Mouse (Mus musculus) forebrain, embryonic 14.5 days (tissue): ENCODE data around the gene P2ry2. TPM values are rescaled to one million over a fixed set of nuclear protein-coding genes. Genes with fewer than 3 reads are reported as not detected.

ENCODE experiments used
- ATAC-seq: fragments of 200-750 bp; cut with Nextera tagmentation; 2 replicates; pipeline ENCODE4 v1.8.0; 2017; ENCODE audit warnings: mild to moderate bottlenecking, moderate library complexity
- DNase-seq: peaks from one replicate; pipeline ENCODE4 v3.0.0-alpha.2; 2015; ENCODE audit warnings: low spot score
- H3K27ac ChIP-seq: fragments of 300-500 bp; sonication (generic); 2 replicates; pipeline ENCODE4 v1.5.1; 2014; ENCODE audit warnings: low read depth, mild to moderate bottlenecking, control low read depth, low read length, moderate library complexity
- H3K27me3 ChIP-seq: fragments of 300-500 bp; sonication (generic); replicated peaks from 2 replicates; pipeline ENCODE4 v1.6.1; 2014; ENCODE audit warnings: low read length, control low read depth, mixed read lengths; ENCODE audit not compliant: control insufficient read depth, insufficient read depth
- H3K36me3 ChIP-seq: fragments of 300-500 bp; sonication (generic); 2 replicates; pipeline ENCODE4 v1.6.1; 2014; ENCODE audit warnings: low read length, control low read depth; ENCODE audit not compliant: control insufficient read depth, insufficient read depth
- H3K4me1 ChIP-seq: fragments of 300-500 bp; sonication (generic); 2 replicates; pipeline ENCODE4 v1.6.1; 2014; ENCODE audit warnings: antibody characterized with exemption, low read length, control low read depth; ENCODE audit not compliant: control insufficient read depth, insufficient read depth
- H3K4me2 ChIP-seq: fragments of 300-500 bp; sonication (generic); 2 replicates; pipeline ENCODE4 v1.6.1; 2014; ENCODE audit warnings: mild to moderate bottlenecking, control low read depth, low read length
- H3K4me3 ChIP-seq: fragments of 300-500 bp; sonication (generic); 2 replicates; pipeline ENCODE4 v1.5.1; 2014; ENCODE audit warnings: low read depth, low read length, control low read depth
- H3K9ac ChIP-seq: fragments of 300-500 bp; sonication (generic); 2 replicates; pipeline ENCODE4 v1.6.1; 2014; ENCODE audit warnings: mild to moderate bottlenecking, low read length, control low read depth, moderate library complexity
- H3K9me3 ChIP-seq: fragments of 300-500 bp; sonication (generic); replicated peaks from 2 replicates; pipeline ENCODE4 v1.6.1; 2016; ENCODE audit warnings: low read length, control low read depth, mixed read lengths; ENCODE audit not compliant: control insufficient read depth
- WGBS: fragments of 180-500 bp; shearing (Covaris S2); extraction: QIAGEN DNeasy Blood & Tissue Kit; methylation state at CpG from one replicate; pipeline ENCODE4 v1.1.7; 2014; 5-methylcytosine and 5-hydroxymethylcytosine counted together
- polyA plus RNA-seq: library from polyadenylated mRNA; unstranded; fragments of >200 nt; fragmentation: Nextera tagmentation; extraction: Ambion mirVana; gene quantifications from 2 replicates; pipeline ENCODE4 v1.2.1, GENCODE M21; 2014

Gene P2ry2
- polyA plus RNA-seq, 1 experiment from 2014 or later = 0.08 TPM

DNA sequence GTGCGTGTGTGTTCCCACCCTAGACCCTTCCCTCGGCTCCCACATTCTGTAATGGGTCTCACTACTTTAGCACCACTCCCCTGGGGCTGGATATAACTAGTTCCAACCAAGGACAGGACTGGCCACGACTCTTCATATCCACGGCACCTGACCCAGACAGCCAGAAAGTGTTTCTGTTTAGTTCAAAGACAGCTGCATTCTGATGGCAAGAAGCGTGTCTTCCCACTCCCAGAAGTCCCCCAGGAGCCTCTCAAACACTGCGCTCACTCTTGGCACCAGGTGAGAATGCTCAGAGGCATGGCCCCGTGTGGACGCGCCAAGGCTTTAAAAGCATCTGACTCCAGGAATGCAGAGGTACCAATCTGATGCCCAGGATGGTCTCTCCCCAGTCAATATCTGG, 16.3 kb upstream of the P2ry2 start:
- H3K4me2 ChIP-seq = no peak overlapping the region
- 91% methylated on average over 9 of the region's 9 CpGs for WGBS
- H3K4me1 ChIP-seq = no peaks in the 10 kb centered on the region
- no peaks in the 10 kb centered on the region for H3K36me3 ChIP-seq
- ATAC-seq (no peak), DNase-seq (no peak)
- H3K27me3 ChIP-seq = no peaks in the 10 kb centered on the region
- no peaks in the 10 kb centered on the region for H3K9me3 ChIP-seq
- H3K9ac ChIP-seq = no peak overlapping the region
- H3K4me3 ChIP-seq = no peak overlapping the region
- no peak overlapping the region for H3K27ac ChIP-seq

DNA sequence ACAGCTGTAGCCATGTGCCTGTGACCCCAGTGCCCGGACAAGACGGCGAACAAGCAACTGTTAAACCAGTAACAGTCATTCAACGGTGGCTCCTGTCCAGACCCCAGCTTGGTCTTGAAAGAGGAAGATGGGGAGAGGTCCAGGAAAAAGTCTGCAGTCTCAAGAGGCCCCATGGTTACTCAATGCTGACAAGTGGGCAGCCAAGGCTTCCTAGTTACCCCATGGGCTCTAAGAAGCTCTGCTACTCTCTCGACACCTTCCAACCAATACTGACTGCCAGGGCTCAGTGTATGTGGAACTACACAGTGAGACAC, 15.7 kb upstream of the P2ry2 start:
- H3K27me3 ChIP-seq = no peaks in the 10 kb centered on the region
- DNase-seq (no peak), ATAC-seq (no peak)
- H3K9me3 ChIP-seq = no peaks in the 10 kb centered on the region
- no peaks in the 10 kb centered on the region for H3K36me3 ChIP-seq
- WGBS = 97% methylated on average over 5 of the region's 5 CpGs
- no peak overlapping the region for H3K4me2 ChIP-seq
- H3K4me3 ChIP-seq = no peak overlapping the region
- H3K27ac ChIP-seq = no peak overlapping the region
- H3K9ac ChIP-seq = no peak overlapping the region
- no peaks in the 10 kb centered on the region for H3K4me1 ChIP-seq

GRCm38 (mm10) chr7:101027623-101028443, 15.2 kb upstream of the P2ry2 start:
- WGBS = 88% methylated on average over 10 of the region's 10 CpGs
- Histone ChIP-seq H3K4me2 (no peak overlapping the region), H3K27me3 (no peaks in the 10 kb centered on the region), H3K27ac (no peak overlapping the region), H3K9me3 (no peaks in the 10 kb centered on the region), H3K4me1 (no peaks in the 10 kb centered on the region), H3K36me3 (no peaks in the 10 kb centered on the region), H3K9ac (no peak overlapping the region), H3K4me3 (no peak overlapping the region)
- ATAC-seq (no peak), DNase-seq (no peak)

DNA sequence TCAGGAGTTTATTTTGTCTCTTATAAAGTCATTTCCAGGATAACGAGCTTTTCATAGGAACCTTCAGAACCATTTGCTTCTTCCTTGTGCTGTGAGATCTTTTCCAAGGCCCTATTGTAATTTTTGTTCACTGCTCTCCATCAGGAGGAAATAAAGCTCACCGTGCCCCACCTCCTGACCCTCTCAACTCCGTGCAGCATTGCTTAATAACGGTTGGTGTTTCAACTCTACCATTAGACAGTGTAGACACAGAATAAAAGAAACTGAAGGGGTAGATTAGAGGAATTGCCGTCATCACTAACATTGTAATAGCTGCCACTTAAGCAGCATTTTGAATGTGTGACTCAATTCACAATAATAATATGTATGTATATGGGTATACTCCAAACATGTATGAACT, 14.2 kb upstream of the P2ry2 start:
- H3K9me3 ChIP-seq = no peaks in the 10 kb centered on the region
- no peak for DNase-seq
- ATAC-seq = no peak
- H3K27ac ChIP-seq = no peak overlapping the region
- 29% methylated on average over 5 of the region's 5 CpGs for WGBS
- no peak overlapping the region for H3K4me2 ChIP-seq
- no peaks in the 10 kb centered on the region for H3K27me3 ChIP-seq
- H3K9ac ChIP-seq = no peak overlapping the region
- no peaks in the 10 kb centered on the region for H3K36me3 ChIP-seq
- H3K4me3 ChIP-seq = no peak overlapping the region
- no peaks in the 10 kb centered on the region for H3K4me1 ChIP-seq

- ATAC-seq (no peak), DNase-seq (no peak)
- Histone ChIP-seq H3K9ac (no peak overlapping the region), H3K9me3 (no peaks in the 10 kb centered on the region), H3K36me3 (no peaks in the 10 kb centered on the region), H3K4me3 (no peak overlapping the region), H3K4me1 (no peaks in the 10 kb centered on the region), H3K27ac (no peak overlapping the region), H3K27me3 (peaks cover 7% of the 10 kb centered on the region), H3K4me2 (no peak overlapping the region)
- WGBS = 60% methylated on average over 6 of the region's 6 CpGs
Measured at GRCm38 (mm10) chr7:101017492-101017891, 4.8 kb upstream of the P2ry2 start.

- no peak overlapping the region for H3K4me3 ChIP-seq
- ATAC-seq (no peak), DNase-seq (peak; percentile 45)
- H3K36me3 ChIP-seq = no peaks in the 10 kb centered on the region
- H3K9me3 ChIP-seq = no peaks in the 10 kb centered on the region
- 43% methylated on average over 7 of the region's 7 CpGs for WGBS
- peaks cover 12% of the 10 kb centered on the region for H3K27me3 ChIP-seq
- H3K4me2 ChIP-seq = no peak overlapping the region
- no peak overlapping the region for H3K9ac ChIP-seq
- H3K27ac ChIP-seq = no peak overlapping the region
- H3K4me1 ChIP-seq = no peaks in the 10 kb centered on the region
Measured at GRCm38 (mm10) chr7:101017021-101017461, 4.4 kb upstream of the P2ry2 start.

DNA sequence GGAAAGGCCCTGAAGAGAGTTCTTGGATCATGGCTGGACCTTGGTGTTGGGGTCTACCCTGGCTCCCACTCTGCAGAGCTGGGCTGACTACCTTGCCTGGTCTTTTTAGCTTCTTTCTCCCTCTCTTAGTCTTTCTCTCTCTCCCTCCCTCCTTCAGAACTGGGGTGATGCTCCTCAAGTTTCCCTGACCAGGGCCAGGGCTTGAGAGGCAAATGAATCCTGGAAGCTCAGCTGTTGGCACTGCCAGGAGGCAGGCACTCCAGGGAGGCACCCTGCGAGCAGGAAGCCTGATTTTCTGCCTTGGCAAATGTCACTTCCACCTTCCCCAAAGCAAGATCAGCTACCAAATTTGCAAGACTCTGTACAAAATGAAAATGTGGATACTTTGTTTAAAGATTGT, 2.3 kb upstream of the P2ry2 start:
- 75% methylated on average over 1 of the region's 1 CpGs for WGBS
- Histone ChIP-seq H3K9ac (no peak overlapping the region), H3K4me1 (0 out of 2 replicates have a peak, but pooled peaks cover 3% of the 10 kb centered on the region), H3K9me3 (no peaks in the 10 kb centered on the region), H3K4me3 (no peak overlapping the region), H3K4me2 (no peak overlapping the region), H3K36me3 (no peaks in the 10 kb centered on the region), H3K27me3 (peaks cover 31% of the 10 kb centered on the region), H3K27ac (no peak overlapping the region)
- no peak for ATAC-seq
- no peak for DNase-seq

DNA sequence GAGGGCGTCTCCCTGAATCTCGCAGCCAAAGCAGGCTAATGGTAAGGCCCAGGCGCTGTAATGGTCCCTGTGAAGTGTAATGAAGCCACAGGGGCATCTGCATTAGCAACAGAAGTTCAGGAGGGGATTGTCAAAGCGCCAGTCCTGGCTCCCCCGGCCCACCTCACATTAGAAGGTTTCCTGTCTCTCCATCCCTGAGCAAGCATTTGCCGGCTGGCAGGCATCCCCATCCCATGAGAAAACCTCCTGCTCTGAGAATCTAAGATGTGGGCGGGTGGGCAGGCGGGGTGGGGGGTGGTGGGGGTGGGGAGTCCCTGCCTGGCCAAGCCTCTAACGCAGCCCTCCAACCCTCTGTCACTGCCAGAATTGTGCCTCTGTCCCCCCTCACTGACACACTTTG, 1.4 kb upstream of the P2ry2 start:
- H3K4me2 ChIP-seq = no peak overlapping the region
- 0 out of 2 replicates have a peak, but pooled peaks cover 3% of the 10 kb centered on the region for H3K4me1 ChIP-seq
- no peak overlapping the region for H3K4me3 ChIP-seq
- no peak overlapping the region for H3K27ac ChIP-seq
- no peak overlapping the region for H3K9ac ChIP-seq
- H3K27me3 ChIP-seq = peaks cover 35% of the 10 kb centered on the region
- DNase-seq (no peak), ATAC-seq (no peak)
- 28% methylated on average over 9 of the region's 9 CpGs for WGBS
- no peaks in the 10 kb centered on the region for H3K36me3 ChIP-seq
- no peaks in the 10 kb centered on the region for H3K9me3 ChIP-seq

DNA sequence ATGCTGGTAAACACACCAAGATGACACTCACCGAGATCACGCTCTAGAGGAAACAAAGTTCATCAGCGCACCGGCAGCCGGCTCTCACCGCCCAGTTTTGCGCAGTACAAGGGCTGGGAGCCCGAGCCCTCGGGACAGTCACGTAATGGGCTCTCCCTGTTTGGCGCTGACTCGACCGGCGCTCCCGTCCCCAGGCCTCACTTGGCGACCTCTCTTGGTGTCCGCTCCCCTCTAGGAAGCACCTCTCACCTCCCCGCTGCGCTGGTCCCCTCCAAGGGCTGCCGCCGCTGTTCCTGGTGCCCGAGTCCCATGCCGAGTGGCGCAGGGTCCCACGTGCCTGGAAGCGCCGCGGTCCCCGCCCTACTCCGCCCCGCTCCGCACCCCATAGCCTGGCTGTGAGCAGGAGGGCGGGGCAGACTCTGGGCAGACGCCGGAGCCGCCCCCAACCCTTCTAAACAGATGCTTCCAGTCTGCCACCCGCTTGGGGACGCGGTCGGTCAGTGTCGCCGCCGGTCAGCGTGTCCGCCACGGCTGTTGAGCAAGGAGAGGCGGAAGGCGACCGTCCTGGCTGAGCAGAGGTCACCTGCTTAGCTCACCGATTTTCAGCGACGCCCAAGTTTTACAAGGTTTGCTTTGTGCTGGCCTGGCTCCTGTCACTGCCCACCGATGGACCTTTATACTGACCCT, 842 bp downstream of the P2ry2 start:
- no peaks in the 10 kb centered on the region for H3K9me3 ChIP-seq
- H3K4me1 ChIP-seq = 0 out of 2 replicates have a peak, but pooled peaks cover 3% of the 10 kb centered on the region
- peak overlapping the region; percentile 96 for H3K4me2 ChIP-seq
- H3K9ac ChIP-seq = peak overlapping the region; percentile 51
- peaks cover 35% of the 10 kb centered on the region for H3K27me3 ChIP-seq
- ATAC-seq (peak; percentile 95), DNase-seq (peak; percentile 57)
- no peaks in the 10 kb centered on the region for H3K36me3 ChIP-seq
- H3K4me3 ChIP-seq = peak overlapping the region; percentile 43
- H3K27ac ChIP-seq = no peak overlapping the region
- WGBS = under 1% methylated on average over 53 of the region's 53 CpGs
